Mouse (Mus musculus): ENCODE data around the gene H2-Eb2.
A peak's percentile ranks its signal among the peaks of the same experiment; 100 is the strongest.
"Not testable (repeated sequence)": the region's sequence is repeated elsewhere in the genome, so short reads cannot be mapped to it uniquely, and the experiment has no call there.

The H2-Eb2 gene

DNA sequence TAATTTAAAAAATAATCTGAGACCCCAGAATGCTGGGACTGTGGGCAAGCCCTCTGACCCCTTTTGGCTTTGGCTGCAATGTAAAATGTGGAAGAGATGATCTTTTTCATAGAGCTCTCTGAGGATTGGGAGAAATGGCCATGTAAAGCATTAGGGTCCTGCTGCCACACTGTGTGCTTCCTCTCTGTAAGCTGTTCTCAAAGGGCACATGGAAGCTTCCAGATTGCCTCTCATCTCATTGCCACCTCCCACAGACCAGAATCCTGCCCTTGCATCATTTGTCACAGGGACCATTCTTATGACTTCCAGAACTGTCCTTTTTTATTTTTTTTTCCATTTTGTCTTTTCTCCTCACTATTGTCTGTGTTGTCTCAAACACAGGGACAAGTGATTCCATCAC is 18.2 kb upstream of the H2-Eb2 start:
- no peak for DNase-seq

DNA sequence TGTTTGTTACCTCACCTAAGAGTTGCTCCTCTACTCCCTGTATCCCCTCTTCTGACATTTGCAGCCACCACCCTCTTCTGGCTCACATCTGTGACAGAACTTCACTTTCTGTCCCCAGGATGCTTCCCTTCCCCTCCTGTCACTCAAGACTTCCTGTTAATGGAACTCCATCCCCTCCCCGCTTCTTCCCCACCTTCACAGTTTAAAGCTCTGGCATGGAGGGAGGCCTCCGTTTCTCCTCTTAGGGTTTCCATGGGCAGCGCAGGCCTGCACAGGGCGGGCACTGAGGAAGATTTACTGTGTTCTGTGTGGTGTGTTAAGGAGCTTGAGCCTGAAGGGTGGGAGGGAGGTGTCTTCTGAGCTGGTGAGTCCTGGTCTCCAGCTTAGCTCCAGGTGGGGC is 17.3 kb upstream of the H2-Eb2 start:
- DNase-seq = no peak

DNA sequence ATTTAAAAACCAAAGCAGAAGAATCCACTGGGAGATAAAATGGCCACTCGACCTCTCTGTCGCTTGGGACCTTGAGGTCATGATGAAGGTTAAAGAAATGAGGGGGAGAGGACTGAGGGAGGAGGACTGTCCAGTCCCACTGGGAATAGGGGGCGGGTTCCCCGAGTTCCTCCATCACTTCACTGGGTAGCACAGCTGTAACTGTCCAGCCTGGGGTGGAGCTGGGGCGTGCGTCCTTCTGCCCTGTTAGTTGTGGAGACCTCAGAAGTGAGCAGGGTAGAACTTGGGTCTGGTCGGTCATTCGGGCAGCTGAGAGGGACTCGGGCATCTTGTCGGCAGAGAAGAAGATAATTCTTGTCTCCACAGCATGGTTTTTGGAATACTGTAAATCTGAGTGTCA is 16.2 kb upstream of the H2-Eb2 start:
- DNase-seq = no peak

DNA sequence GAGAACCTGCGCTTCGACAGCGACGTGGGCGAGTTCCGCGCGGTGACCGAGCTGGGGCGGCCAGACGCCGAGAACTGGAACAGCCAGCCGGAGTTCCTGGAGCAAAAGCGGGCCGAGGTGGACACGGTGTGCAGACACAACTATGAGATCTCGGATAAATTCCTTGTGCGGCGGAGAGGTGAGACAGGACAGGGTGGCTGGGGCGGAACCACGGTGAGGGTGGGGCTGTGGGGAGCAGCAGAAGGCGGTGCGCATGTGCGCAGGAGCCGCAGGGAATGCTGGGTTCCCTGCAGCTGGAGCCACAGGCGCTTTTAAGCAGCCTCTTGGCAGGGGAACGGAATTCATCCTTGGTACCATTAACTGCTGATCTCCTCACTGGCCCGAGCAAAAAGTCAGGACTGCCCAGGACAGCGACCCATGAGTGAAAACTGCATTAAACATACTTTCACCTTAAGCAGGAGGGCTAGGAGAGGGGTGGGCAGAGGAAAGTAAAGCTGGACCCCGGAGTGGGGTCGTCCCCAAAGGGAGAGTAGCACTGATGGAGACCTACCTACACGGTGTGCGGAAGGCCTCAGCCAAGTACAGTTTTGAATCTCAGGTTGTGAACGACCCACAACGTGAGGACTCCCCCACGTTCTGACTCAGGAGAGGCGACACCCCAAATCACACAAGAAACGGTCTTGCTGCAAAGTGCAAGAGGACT is 15.6 kb upstream of the H2-Eb2 start:
- peak; percentile 71 for DNase-seq

DNA sequence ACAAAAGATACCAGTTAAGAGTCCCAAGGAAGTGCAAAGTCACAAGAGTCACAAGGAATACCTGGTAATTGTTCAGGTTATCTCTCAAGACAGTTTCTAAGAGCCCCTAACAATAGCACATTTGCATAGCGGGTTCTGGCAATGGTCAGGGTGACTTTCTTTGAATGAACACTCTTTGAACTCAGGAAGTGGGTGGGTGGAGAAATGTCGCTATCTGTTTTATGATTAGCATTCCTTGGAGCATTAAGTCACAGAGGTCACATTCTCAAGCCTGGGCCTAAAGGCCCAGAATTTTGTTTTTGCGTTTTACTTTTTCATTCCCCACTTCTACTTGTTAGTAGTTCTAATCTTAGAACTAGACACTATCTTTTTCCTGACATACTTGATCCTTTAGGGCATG is 14.9 kb upstream of the H2-Eb2 start:
- not testable (repeated sequence) for DNase-seq

DNA sequence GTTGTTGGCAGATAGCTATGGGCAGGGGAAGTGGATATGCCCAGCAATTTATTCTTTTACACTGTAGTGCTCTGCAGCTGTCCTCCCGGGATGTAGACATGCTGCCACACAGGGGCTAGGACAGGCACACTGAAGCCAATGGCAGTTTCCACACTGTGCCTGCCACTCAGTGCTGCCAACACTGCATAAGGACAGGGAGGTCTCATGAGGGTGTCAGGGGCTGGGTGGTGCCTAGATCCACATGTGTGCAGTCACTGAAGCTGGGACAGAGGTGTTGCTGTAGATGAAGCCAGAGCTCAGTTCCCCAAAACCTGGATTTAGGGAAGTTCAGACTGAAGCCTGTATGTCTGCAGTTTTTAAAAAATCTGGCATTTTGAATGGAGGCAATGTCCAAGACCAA is 13.3 kb upstream of the H2-Eb2 start:
- no peak for DNase-seq

DNA sequence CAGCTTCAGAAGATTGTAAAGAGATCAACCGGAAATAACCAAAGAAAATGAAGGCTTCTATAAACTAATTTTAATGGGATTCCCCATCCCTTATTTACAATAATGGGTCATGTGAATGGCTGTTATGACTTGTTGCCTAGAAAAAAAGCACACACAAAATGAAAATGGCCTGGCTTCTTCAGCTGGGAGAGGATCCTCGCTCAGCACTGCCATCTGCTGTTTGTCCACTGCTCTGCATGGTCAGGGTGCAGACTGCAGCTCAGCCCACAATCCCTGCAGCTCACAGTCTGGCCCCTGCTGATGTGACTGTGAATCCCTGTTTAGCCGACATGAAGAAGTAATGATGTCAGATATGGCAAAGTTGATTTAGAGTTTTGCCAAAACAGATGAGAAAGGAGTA is 12.1 kb upstream of the H2-Eb2 start:
- peak; percentile 84 for DNase-seq

DNA sequence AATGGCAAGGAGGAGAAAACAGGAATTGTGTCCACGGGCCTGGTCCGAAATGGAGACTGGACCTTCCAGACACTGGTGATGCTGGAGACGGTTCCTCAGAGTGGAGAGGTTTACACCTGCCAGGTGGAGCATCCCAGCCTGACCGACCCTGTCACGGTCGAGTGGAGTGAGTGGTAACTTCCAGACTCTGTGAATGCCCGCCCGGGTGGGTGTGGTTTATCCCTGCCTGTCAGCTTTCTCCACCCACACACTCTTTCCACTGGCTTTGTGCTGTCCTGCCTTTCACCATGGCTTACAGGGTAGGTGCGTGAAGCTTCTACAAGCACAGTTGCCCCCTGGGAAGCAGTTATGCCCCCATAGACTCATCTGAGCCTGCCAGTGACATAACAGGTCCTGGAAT is 11.2 kb upstream of the H2-Eb2 start:
- no peak for DNase-seq

DNA sequence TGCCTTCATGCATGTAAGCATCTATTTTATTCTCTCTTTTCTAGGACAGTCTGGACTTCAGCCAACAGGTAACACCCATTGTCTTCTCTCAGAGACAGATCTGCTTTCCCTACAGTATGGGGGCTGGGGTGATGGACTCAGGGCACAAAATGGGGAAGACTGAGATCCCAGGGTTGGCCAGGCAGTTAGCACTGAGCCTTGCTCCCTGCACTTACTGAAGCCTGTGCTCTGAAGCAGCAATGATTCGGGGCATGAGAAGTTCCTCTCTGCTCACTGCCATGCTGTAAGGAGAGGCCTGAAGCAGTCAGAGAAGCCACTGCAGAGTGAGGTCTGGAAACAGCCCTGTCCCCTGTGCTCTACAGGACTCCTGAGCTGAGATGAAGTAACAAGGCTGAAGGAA is 10.0 kb upstream of the H2-Eb2 start:
- DNase-seq = no peak

DNA sequence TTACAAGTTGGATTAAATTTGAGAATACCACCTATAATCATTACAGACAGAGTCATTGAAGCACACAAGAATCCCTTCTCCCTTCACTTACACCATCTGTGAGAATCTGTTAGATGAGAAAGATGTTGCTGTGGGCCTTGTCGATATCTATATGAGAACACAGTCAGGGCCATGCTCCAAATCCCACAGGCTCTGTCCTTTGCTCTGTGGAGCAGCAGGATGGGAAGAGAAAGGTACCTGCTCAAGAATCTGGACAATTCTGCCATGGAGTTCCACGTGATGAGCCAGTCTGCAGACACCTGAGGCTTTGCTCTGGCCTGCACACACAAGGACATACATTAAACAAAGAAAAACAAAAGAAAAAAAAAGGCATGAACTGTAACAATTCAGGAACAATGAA is 8.8 kb upstream of the H2-Eb2 start:
- no peak for DNase-seq

DNA sequence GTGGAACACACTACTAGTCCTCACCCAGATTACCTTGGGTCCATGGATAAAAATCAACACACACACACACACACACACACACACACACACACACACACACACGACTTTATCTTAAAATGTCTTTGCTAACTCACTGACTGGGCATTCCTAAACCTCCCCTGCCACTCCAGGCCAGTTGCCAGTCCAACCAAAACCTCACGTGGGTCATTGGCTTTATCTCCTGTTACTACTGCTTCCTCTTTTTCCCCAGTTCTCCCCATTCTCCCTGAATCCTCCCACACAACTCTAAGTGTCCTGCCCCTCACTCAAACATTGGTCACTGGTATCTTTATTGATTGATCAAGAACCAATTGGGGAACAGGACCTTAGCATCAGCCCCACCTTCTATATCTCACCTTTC is 8.2 kb upstream of the H2-Eb2 start:
- no peak for DNase-seq

DNA sequence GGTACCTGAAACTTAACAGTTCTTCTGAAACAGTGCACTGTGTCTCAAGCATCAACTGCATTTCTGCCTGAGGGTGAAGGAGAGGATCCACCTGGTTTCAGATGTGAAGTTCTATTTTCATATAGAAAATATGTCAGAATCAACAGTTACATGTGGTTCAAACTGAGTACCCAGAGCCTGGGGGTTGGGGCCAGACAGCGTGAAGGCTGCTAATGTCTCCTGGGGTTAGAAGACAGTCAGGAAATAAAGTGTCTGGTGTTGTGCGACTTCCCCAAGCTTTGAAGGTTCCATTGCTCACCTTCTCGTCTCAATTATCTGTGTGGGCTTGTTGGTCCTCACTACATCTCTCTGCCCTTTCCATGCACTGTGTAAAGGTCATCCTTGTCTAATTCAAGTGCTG is 908 bp downstream of the H2-Eb2 start:
- no peak for DNase-seq

DNA sequence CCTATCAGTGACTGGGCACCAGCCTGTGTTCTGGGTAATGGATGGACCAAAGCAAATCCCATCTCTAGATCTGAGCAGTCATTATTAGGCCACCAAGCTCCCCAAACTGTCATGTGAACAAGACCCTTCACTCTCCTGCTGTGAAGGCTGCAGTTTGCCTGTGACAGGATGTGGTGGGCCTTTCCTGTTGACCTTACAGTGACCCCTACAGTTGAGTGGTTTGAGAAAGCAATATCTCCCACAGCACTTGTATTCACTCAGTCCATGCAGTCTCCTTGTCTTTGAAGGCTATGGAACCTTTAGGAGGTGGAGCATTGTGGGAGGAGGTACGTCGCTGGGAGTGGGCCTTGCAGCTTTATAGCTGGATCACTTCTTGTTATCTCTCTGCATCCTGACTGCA is 4.3 kb downstream of the H2-Eb2 start:
- no peak for DNase-seq

DNA sequence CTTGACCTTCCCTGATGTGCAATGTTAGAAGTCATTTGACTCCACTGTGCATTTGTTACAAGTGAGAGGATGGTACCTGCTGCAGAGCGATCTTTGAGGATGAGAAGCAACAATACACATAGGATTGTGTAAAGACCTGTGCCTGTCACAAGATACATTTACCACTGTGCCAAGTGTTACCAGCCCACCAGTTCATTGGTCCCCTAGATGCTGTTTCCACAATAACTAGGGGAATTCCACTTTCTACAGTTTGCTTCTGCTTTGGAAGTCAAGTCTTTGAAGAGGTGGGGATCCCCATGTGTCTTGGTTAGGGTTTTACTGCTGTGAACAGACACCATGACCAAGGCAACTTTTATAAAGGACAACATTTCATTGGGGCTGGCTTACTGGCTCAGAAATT is 5.7 kb downstream of the H2-Eb2 start:
- DNase-seq = no peak

DNA sequence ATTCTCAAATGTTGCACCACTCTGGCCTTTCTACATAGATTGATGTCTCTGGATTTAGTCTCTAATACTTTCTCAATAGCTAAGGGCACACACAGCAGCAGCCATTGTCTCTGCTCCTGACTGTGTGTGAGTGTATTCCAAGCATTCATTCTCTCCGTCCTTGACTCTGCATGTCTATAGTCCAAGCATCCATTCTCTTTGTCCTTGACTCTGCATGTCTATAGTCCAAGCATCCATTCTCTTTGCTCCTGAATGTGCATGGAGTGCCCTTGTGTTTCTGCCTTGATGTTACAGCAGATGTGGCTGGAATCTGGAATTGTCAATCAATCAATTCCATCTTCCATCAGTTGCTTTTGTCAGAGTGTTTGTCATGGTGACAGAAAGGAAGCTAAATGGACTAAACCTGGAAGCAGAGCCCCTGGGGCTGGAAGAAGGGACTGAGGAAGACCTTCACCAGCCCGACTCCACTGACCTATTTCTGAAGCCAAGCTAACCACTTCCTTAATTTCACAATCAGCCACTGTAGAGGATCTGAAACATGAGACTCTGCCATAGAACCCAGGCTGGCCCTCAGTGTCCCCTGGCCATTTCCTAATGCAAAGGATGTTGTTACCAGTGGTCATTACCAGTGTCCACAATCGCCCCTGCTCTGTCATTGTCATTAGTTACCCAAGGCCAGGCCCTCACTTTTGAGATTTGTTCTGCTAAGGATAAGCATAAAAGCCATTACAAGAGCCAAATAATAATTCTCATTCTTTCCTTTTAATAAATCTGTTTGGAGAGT is 15.3 kb downstream of the H2-Eb2 start:
- no peak for DNase-seq

DNA sequence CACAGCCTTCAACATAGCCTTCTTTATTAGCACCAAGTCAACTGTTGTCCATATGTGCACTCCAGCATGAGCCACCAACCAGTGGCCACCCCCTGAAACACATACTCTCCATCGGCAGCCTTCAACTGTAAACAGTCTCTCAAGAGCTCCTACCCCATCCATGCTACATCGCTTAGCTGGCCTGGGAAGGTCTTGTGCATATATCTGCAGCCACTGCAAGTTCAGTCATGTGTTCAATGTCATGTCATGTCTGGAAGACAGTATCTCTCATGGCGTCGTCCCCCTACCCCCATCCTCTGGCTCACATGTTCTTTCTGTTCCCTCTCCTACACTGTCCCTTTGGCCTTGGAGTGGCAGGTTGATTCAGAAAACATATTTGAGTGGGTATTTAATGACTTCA is 19.4 kb downstream of the H2-Eb2 start:
- DNase-seq = no peak

DNA sequence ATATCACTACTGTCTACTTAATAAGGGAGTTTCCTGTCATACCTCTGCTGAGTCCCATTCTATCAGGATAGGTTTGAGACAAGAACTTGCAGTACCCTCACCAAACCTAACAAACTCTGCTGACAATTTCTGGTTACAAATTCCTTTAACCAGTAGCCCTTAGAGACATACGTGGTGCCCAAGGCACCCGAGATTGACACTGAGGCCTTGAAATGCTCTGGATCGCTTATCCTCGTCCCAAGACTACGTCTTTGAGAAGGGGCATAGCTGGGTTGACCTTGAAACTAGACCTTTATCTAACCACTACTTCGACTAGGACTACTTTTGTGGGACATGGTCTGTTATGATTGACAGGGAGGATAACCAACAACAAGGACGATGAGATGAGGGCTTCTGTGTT is 20.0 kb downstream of the H2-Eb2 start:
- no peak for DNase-seq

DNA sequence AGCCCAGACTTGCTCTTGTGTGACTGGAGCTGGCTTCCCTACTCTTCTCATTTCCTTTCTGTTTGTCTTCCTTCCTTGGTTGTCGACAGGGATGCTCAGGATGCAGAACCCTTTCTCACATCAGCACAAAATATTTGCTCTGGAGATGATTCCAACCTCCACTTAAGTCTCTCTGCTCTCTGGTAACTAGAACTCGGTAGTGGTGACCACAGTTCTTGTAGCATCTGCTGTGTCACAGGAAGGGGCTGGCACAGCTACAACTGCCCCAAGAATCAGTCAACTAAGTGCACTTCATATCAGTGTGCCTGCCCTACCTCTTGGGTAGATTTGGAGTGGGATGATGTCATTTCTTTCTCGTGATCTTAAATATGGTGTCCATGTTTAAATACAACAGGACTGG is 20.6 kb downstream of the H2-Eb2 start:
- DNase-seq = no peak

DNA sequence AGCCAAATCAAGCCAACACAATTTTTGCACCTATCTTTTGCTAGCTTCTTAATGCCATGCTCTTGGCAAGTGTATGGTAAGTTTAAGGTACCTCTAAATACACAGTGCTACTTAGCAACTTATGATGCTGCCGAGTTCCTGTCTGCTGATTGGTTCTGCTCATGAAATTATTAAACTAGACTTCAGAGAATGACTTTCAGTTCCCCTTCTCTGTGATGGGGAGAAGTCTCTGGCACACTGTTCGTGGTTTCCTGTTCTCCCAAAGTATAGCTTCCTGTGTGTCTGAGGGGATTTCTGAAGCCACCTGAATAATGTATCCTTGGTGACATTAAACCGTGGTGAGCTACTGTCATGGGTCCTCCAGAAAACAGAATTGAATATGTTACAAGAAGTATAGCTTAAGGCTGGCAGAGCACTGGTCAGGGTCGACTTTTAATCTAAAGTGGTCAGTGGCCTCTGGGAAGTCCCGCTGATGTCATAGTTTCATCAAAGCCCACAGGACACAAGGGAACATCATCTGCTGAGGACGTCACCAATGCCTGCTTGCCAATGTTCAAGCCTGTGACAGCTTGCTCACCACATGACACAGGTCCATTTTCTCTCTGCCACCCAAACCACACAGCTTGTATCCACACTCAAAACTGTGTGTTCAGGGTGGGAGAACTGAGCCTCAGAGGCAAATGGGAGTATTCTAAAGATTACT is 22.3 kb downstream of the H2-Eb2 start:
- peak; percentile 65 for DNase-seq

DNA sequence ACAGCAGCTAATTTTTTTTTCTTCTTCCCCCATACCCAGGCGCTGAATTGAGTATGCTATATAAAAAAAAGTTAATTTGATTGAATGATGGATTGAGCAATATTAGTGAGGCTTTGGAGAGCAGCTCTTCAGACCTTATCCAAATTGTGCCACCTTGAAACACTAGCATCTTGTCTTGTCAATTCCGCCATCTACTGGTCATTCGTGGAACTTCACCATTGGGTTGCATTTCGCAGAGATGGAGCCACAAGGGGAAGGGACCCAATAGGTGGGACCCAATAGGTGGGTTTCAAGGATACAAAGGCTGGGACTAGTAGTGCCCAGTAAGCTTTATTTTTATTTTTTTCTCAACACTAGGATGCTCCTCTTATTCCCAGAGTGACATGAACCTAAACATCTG is 24.0 kb downstream of the H2-Eb2 start:
- peak; percentile 85 for DNase-seq

DNA sequence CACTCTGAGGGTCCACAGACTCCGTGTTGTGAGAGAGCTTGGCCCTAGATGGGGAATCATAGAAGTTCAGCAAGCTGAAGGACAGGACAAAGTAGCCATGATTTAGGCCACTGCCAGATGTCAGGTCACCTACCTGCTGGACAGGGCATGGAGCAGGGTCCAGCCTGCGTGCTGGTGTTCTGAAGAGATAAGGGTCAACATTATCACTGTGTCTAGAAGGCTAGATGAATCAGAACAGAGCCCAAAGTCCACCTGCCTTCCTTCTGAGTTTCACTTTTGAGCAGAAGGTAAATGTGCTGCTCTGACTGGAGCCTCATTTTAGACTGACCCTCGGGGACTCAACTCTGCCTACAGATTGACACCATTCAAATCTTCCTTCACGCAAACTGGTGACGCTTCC is 29.1 kb downstream of the H2-Eb2 start, which contains the start of gene Btnl2:
Gene Btnl2 (plus strand): TSS at position 284 of the 400 bp plus-strand sequence.
- DNase-seq = no peak

DNA sequence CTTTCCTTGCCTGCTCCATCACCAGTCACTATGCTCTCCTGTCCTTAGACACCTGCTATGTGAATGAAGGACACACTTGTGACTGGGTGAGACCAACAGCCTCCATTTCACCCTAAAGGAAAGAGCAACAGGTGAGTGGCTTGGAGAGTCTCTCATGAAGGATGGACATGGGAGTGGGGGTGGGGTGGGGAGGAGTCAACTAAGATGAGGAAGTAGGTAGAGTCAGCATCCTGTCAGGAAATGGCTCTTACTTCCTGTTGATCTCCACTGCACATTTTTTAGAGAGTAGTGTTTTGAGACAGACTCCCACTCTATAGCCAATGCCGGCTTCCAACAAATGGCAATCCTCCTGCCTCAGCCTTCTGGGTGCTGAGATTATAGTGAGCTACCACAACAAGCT is 29.5 kb downstream of the H2-Eb2 start:
- DNase-seq = peak; percentile 11

DNA sequence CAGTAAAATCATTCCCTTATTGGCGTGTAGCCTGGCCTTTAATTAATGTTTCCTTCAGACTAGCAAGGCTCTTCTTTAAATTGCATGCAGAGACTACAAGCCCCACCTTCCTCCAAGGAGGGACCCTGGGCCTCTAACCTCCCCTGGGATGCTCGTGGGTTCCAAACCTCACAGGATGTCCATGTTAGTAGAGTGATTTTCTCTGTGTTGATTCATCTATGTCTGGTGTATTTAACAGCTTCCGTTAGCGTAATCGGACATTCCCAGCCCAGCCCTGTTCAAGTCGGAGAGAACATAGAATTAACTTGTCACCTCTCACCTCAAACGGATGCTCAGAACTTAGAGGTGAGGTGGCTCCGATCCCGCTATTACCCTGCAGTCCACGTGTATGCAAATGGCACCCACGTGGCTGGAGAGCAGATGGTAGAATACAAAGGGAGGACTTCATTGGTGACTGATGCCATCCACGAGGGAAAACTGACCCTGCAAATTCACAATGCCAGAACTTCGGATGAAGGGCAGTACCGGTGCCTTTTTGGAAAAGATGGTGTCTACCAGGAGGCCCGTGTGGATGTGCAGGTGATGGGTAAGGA is 37.6 kb downstream of the H2-Eb2 start:
- DNase-seq = no peak
